In genomic region chr4:62230769-62231168, GRCm38 (mm10) we compare ENCODE assay signal across 7 mouse cellular contexts. TPM values are rescaled to one million over a fixed set of nuclear protein-coding genes. Genes with fewer than 3 reads are reported as not detected.
DNase-seq lines count a peak whose midpoint lies in the region; ATAC-seq and TF ChIP-seq lines count a peak whose summit lies in the region.

Gene Zfp37, minus strand, starts transcription at chr4:62231047.

- TF ChIP-seq CTCF in liver, adult 2 months (IDR thresholded peaks at IDR 0.05; ENCODE audit: low read depth, low read length), result peak; percentile 50

- H3K9ac ChIP-seq in liver, adult 2 months (ENCODE audit: low read depth, low read length), result no peak within 1 kb of the TSS
- H3K9ac ChIP-seq in liver, embryonic 11.5 days (ENCODE audit: low read depth, low read length), result no peak within 1 kb of the TSS
- no peak within 1 kb of the TSS for H3K9ac ChIP-seq in midbrain, embryonic 12.5 days (replicated peaks)

- no peaks in the 10 kb centered on the region for H3K4me1 ChIP-seq in liver, adult 2 months (ENCODE audit: control insufficient read depth, insufficient read depth, low read length)
- H3K4me1 ChIP-seq in liver, embryonic 11.5 days (replicated peaks; ENCODE audit: control insufficient read depth, insufficient read depth, low read length), result no peaks in the 10 kb centered on the region
- H3K4me1 ChIP-seq in hindbrain, embryonic 10.5 days (replicated peaks), result no peaks in the 10 kb centered on the region
- no peaks in the 10 kb centered on the region for H3K4me1 ChIP-seq in midbrain, embryonic 12.5 days

- no peak within 1 kb of the TSS for H3K27ac ChIP-seq in liver, adult 2 months (replicated peaks; ENCODE audit: insufficient read depth, low read depth, low read length)
- H3K27ac ChIP-seq in liver, embryonic 11.5 days (ENCODE audit: low read depth, low read length), result no peak within 1 kb of the TSS
- H3K27ac ChIP-seq in hindbrain, embryonic 10.5 days, result no peak within 1 kb of the TSS
- no peak within 1 kb of the TSS for H3K27ac ChIP-seq in midbrain, embryonic 12.5 days (replicated peaks)

- WGBS in liver, adult 2 months, result 77% methylated on average over 13 of the region's 13 CpGs
- WGBS in liver, embryonic 11.5 days, result 67% methylated on average over 13 of the region's 13 CpGs
- WGBS in hindbrain, embryonic 10.5 days, result 72% methylated on average over 13 of the region's 13 CpGs
- whole genome bisulfite sequencing in midbrain, embryonic 12.5 days, result 72% methylated on average over 13 of the region's 13 CpGs

- no peaks in the 10 kb centered on the region for H3K9me3 ChIP-seq in liver, embryonic 11.5 days (ENCODE audit: control insufficient read depth, low read length)
- no peaks in the 10 kb centered on the region for H3K9me3 ChIP-seq in hindbrain, embryonic 10.5 days
- no peaks in the 10 kb centered on the region for H3K9me3 ChIP-seq in midbrain, embryonic 12.5 days

- no peak for TF ChIP-seq POLR2A in liver, adult 2 months (IDR thresholded peaks at IDR 0.05; ENCODE audit: extremely low read depth, insufficient read depth, low read length)

- no peak for ATAC-seq in liver, embryonic 11.5 days (replicated peaks; ENCODE audit: low FRiP score)
- no peak for ATAC-seq in midbrain, embryonic 12.5 days (ENCODE audit: low FRiP score, low read depth)

- no peaks in the 10 kb centered on the region for H3K79me2 ChIP-seq in liver, adult 2 months (ENCODE audit: control insufficient read depth, insufficient read depth, low read length)

- H3K27me3 ChIP-seq in liver, adult 2 months (ENCODE audit: control insufficient read depth, insufficient read depth, low read length), result no peaks in the 10 kb centered on the region
- no peaks in the 10 kb centered on the region for H3K27me3 ChIP-seq in liver, embryonic 11.5 days (replicated peaks; ENCODE audit: control insufficient read depth, insufficient read depth, low read length)
- no peaks in the 10 kb centered on the region for H3K27me3 ChIP-seq in hindbrain, embryonic 10.5 days (ENCODE audit: insufficient read depth, poor library complexity, severe bottlenecking)
- H3K27me3 ChIP-seq in midbrain, embryonic 12.5 days, result no peaks in the 10 kb centered on the region

- no peak for DNase-seq in liver, adult 2 months (ENCODE audit: extremely low read depth, low read depth, low spot score)
- no peak for DNase-seq in liver, embryonic 11.5 days (ENCODE audit: low spot score)
- DNase-seq in adrenal gland, postnatal 4 days (ENCODE audit: low spot score in 2 of 2), result no peak
- no peak for DNase-seq in hindbrain, embryonic 10.5 days (ENCODE audit: low spot score)
- DNase-seq in urinary bladder, postnatal 14 days (ENCODE audit: low spot score), result no peak
- DNase-seq in frontal cortex, postnatal 36 days (ENCODE audit: low spot score in 2 of 2), result no peak

- no peak within 1 kb of the TSS for H3K4me2 ChIP-seq in liver, embryonic 11.5 days
- H3K4me2 ChIP-seq in midbrain, embryonic 12.5 days (replicated peaks), result no peak within 1 kb of the TSS

- no peaks in the 10 kb centered on the region for H3K36me3 ChIP-seq in liver, adult 2 months (ENCODE audit: control insufficient read depth, insufficient read depth, low read length)
- no peaks in the 10 kb centered on the region for H3K36me3 ChIP-seq in liver, embryonic 11.5 days (ENCODE audit: control insufficient read depth, insufficient read depth, low read length)
- H3K36me3 ChIP-seq in hindbrain, embryonic 10.5 days, result no peaks in the 10 kb centered on the region
- no peaks in the 10 kb centered on the region for H3K36me3 ChIP-seq in midbrain, embryonic 12.5 days

- no peak within 1 kb of the TSS for H3K4me3 ChIP-seq in liver, adult 2 months (ENCODE audit: insufficient read depth, low read depth, low read length)
- H3K4me3 ChIP-seq in liver, embryonic 11.5 days (ENCODE audit: low read depth, low read length), result no peak within 1 kb of the TSS
- H3K4me3 ChIP-seq in hindbrain, embryonic 10.5 days, result no peak within 1 kb of the TSS
- no peak within 1 kb of the TSS for H3K4me3 ChIP-seq in midbrain, embryonic 12.5 days

RNA-seq across cellular contexts. Expression of gene Zfp37, which starts in this region (rescaled TPM):
- 0.27 and 0.37 TPM in 2 replicates for total RNA-seq in liver, adult 2 months (2014; rRNA removed)
- polyA plus RNA-seq in liver, adult 2 months (2012; rRNA removed), result 0.05 and 0.06 TPM in 2 replicates
- polyA plus RNA-seq in liver, embryonic 11.5 days (2014; fragmentation: Nextera tagmentation; extraction: Ambion mirVana), result 3.4 and 4.1 TPM in 2 replicates
- total RNA-seq in adrenal gland, postnatal 4 days (2021), result 10 to 100 TPM; 11.3 to 12.3 TPM
- 19.9 and 20.8 TPM in 2 replicates for polyA plus RNA-seq in hindbrain, embryonic 10.5 days (2016; fragmentation: Nextera tagmentation; extraction: Ambion mirVana)
- polyA plus RNA-seq in midbrain, embryonic 12.5 days (2016; fragmentation: Nextera tagmentation; extraction: Ambion mirVana), result 28.1 and 31.5 TPM in 2 replicates
